Mouse (Mus musculus) midbrain, postnatal 0 days (tissue): ENCODE measurements around the gene 1500011B03Rik. TPM values are rescaled to one million over a fixed set of nuclear protein-coding genes. Genes with fewer than 3 reads are reported as not detected.

Source experiments
- ATAC-seq: fragments of 200-750 bp; cut with Nextera tagmentation; 2 replicates; pipeline ENCODE4 v1.8.0; 2017; ENCODE audit warnings: moderate number of reproducible peaks, mild to moderate bottlenecking, moderate TSS enrichment, moderate library complexity; ENCODE audit not compliant: low FRiP score
- DNase-seq: peaks from one replicate; pipeline ENCODE4 v3.0.0-alpha.2; 2015; ENCODE audit warnings: low spot score
- H3K27ac ChIP-seq: fragments of 300-500 bp; sonication (generic); 2 replicates; pipeline ENCODE4 v1.5.1; 2014; ENCODE audit warnings: low read depth, mild to moderate bottlenecking, low read length, mixed read lengths
- H3K27me3 ChIP-seq: fragments of 300-500 bp; sonication (generic); 2 replicates; pipeline ENCODE4 v1.6.1; 2014; ENCODE audit warnings: low read length, control low read depth, mixed read lengths; ENCODE audit not compliant: insufficient read depth
- H3K36me3 ChIP-seq: fragments of 300-500 bp; sonication (generic); 2 replicates; pipeline ENCODE4 v1.6.1; 2014; ENCODE audit warnings: low read length, control low read depth, mixed read lengths; ENCODE audit not compliant: insufficient read depth
- H3K4me1 ChIP-seq: fragments of 300-500 bp; sonication (generic); 2 replicates; pipeline ENCODE4 v1.6.1; 2014; ENCODE audit warnings: mild to moderate bottlenecking, control low read depth, antibody characterized with exemption, low read length, mixed read lengths; ENCODE audit not compliant: insufficient read depth
- H3K4me2 ChIP-seq: fragments of 300-500 bp; sonication (generic); 2 replicates; pipeline ENCODE4 v1.6.1; 2014; ENCODE audit warnings: low read depth, mild to moderate bottlenecking, low read length, mixed read lengths; ENCODE audit not compliant: poor library complexity, severe bottlenecking
- H3K4me3 ChIP-seq: fragments of 300-500 bp; sonication (generic); 2 replicates; pipeline ENCODE4 v1.5.1; 2014; ENCODE audit warnings: low read depth, mild to moderate bottlenecking, low read length, moderate library complexity
- H3K9ac ChIP-seq: fragments of 300-500 bp; sonication (generic); replicated peaks from 2 replicates; pipeline ENCODE4 v1.6.1; 2014; ENCODE audit warnings: mild to moderate bottlenecking, low read length, moderate library complexity, mixed read lengths; ENCODE audit not compliant: poor library complexity, severe bottlenecking
- H3K9me3 ChIP-seq: fragments of 300-500 bp; sonication (generic); 2 replicates; pipeline ENCODE4 v1.6.1; 2016; ENCODE audit warnings: low read length, control low read depth
- CTCF ChIP-seq: IDR thresholded peaks from 2 replicates; pipeline ENCODE4 v1.5.1; 2016; ENCODE audit warnings: antibody characterized with exemption, mild to moderate bottlenecking
- WGBS: fragments of 180-500 bp; shearing (Covaris S2); extraction: QIAGEN DNeasy Blood & Tissue Kit; methylation state at CpG from one replicate; pipeline ENCODE4 v1.1.7; 2014; 5-methylcytosine and 5-hydroxymethylcytosine counted together
- polyA plus RNA-seq: library from polyadenylated mRNA; unstranded; fragments of >200 nt; fragmentation: Nextera tagmentation; extraction: Ambion mirVana; gene quantifications from 2 replicates; pipeline ENCODE4 v1.2.1, GENCODE M21; 2015
- total RNA-seq: library from RNA; depleted of rRNA; stranded (reverse); fragments of >200 nt; gene quantifications from 2 replicates; pipeline ENCODE4 v1.2.3, GENCODE M21; 2014

The 1500011B03Rik gene
- total and polyA plus RNA-seq, 2 experiments from 2014 or later = 299 to 372 TPM

DNA sequence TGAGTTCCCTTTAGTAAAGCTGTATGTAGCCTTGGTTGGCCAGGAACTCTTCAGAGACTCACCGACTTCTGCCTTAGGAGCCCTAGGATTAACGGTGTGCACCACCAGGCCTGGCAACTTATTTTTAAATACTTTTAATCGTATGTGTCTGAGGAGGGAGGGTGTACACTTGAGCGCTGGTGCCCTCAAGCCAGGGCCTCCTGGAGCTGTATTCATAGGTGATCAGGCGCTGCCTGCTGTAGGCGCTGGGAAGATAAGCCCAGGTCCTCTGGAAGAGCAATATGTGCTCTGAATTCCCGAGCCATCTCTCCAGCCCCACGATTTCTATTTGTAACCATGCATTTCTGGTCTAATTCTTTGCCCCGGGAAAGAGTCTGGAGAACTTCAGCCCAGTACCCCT lies 16.2 kb downstream of the 1500011B03Rik start:
- no peak for ATAC-seq
- 30% methylated on average over 9 of the region's 9 CpGs for WGBS
- Histone ChIP-seq H3K36me3 (peaks cover 35% of the 10 kb centered on the region), H3K4me1 (no peaks in the 10 kb centered on the region), H3K4me2 (no peak overlapping the region), H3K9ac (no peak overlapping the region), H3K4me3 (no peak overlapping the region), H3K27me3 (no peaks in the 10 kb centered on the region), H3K27ac (peak overlapping the region; percentile 57; the same call in 1 of the 2 replicates), H3K9me3 (no peaks in the 10 kb centered on the region)
- no peak for TF ChIP-seq CTCF
- DNase-seq = no peak

DNA sequence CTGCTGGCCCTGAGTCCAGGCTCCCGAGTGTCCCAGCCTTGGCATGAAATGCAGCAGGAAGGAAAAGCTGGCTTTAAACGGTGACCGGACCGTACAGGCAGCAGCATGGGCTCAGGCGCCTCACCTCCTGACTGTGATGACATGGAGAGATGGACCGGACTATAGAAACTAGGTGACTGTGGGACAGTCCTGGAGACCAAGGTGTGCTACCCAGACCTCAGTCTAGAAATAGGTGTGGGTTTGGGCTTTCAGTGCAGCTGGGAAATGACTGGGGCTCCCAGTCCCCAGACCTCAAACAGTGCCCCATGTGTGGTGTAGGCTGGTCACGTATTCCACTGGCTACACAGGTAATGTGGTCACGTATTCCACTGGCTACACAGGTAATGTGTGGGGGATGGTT lies 16.6 kb downstream of the 1500011B03Rik start:
- Histone ChIP-seq H3K36me3 (peaks cover 37% of the 10 kb centered on the region), H3K27ac (peak overlapping the region; percentile 32; the same call in 1 of the 2 replicates), H3K9me3 (no peaks in the 10 kb centered on the region), H3K4me1 (no peaks in the 10 kb centered on the region), H3K9ac (no peak overlapping the region), H3K4me2 (no peak overlapping the region), H3K4me3 (no peak overlapping the region), H3K27me3 (no peaks in the 10 kb centered on the region)
- WGBS = 86% methylated on average over 8 of the region's 8 CpGs
- DNase-seq = no peak
- no peak for TF ChIP-seq CTCF
- no peak for ATAC-seq

GRCm38 (mm10) chr5:114805436-114806350 lies 17.6 kb downstream of the 1500011B03Rik start:
- H3K27me3 ChIP-seq = no peaks in the 10 kb centered on the region
- no peak overlapping the region for H3K4me2 ChIP-seq
- no peak for TF ChIP-seq CTCF
- H3K9me3 ChIP-seq = no peaks in the 10 kb centered on the region
- 76% methylated on average over 15 of the region's 15 CpGs for WGBS
- ATAC-seq (no peak), DNase-seq (no peak)
- no peak overlapping the region for H3K9ac ChIP-seq
- H3K27ac ChIP-seq = no peak overlapping the region
- H3K4me3 ChIP-seq = no peak overlapping the region
- H3K36me3 ChIP-seq = peaks cover 45% of the 10 kb centered on the region
- no peaks in the 10 kb centered on the region for H3K4me1 ChIP-seq

GRCm38 (mm10) chr5:114804958-114805357 lies 18.3 kb downstream of the 1500011B03Rik start:
- Histone ChIP-seq H3K36me3 (peaks cover 47% of the 10 kb centered on the region), H3K4me1 (no peaks in the 10 kb centered on the region), H3K27me3 (no peaks in the 10 kb centered on the region), H3K27ac (peak overlapping the region; percentile 27; the same call in 1 of the 2 replicates), H3K4me2 (no peak overlapping the region), H3K9ac (no peak overlapping the region), H3K4me3 (no peak overlapping the region), H3K9me3 (no peaks in the 10 kb centered on the region)
- 27% methylated on average over 3 of the region's 3 CpGs for WGBS
- ATAC-seq (no peak), DNase-seq (peak; percentile 59)
- TF ChIP-seq CTCF = peak; percentile 52

DNA sequence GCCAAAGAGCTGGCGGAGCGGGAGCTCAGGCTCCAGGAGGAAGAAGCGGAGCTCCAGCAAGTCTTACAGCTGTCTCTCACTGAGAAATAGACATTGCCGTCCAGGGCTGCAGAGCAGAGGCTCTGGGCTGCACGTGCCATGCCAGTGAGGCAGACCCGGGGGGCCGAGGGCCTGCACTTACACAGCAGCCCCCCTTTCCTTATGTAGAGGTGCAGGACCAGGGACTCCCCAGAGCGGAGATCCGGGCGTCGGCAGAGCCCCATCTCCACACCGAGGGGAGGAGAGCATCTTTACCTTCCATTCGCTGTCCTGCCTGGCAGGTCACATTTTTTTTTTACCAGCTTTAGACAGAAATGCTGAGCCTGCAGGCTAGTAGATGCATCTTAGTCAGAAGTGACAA lies 18.9 kb downstream of the 1500011B03Rik start:
- H3K27ac ChIP-seq = peak overlapping the region; percentile 13; the same call in 1 of the 2 replicates
- 77% methylated on average over 13 of the region's 13 CpGs for WGBS
- no peak for TF ChIP-seq CTCF

DNA sequence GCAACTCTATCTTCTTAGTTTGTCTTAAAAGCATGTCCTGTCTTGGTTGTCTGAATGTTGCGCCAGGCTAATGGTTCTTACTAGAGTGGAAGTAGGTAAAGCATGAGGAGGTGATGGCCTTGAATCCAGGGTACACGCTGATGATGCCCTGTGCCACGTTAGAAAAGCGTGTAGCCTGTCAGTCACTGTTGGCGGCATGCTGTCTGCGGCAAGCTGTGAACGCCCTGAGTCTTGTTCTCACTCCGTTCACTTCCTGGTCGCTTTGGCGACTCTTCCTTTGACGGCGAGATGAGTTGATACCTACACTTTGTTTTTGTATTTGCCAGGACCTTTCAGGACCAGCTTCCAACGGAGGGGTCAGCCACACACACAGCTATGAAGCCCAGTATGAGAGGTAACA lies 20.0 kb downstream of the 1500011B03Rik start:
- Histone ChIP-seq H3K4me1 (no peaks in the 10 kb centered on the region), H3K9ac (no peak overlapping the region), H3K4me2 (no peak overlapping the region), H3K27ac (no peak overlapping the region), H3K36me3 (peaks cover 55% of the 10 kb centered on the region), H3K27me3 (no peaks in the 10 kb centered on the region), H3K9me3 (no peaks in the 10 kb centered on the region), H3K4me3 (no peak overlapping the region)
- TF ChIP-seq CTCF = no peak
- no peak for ATAC-seq
- no peak for DNase-seq
- 90% methylated on average over 13 of the region's 13 CpGs for WGBS

More for the DNA sequence above, 18.9 kb downstream of the 1500011B03Rik start:
- Histone ChIP-seq H3K9ac (no peak overlapping the region), H3K4me2 (no peak overlapping the region), H3K9me3 (no peaks in the 10 kb centered on the region), H3K36me3 (peaks cover 54% of the 10 kb centered on the region), H3K27me3 (no peaks in the 10 kb centered on the region), H3K4me1 (no peaks in the 10 kb centered on the region), H3K4me3 (no peak overlapping the region)
- no peak for ATAC-seq
- DNase-seq = no peak
